Mouse (Mus musculus) bone marrow macrophage, adult 2 months (primary cell): ENCODE data around the gene Ddit4.

Experiments
- CTCF ChIP-seq: IDR thresholded peaks from 2 replicates; pipeline ENCODE4 v1.5.1; 2012; ENCODE audit warnings: low read depth, mild to moderate bottlenecking, low read length, moderate library complexity
- POLR2A ChIP-seq: IDR thresholded peaks from 2 replicates; pipeline ENCODE4 v1.6.1; 2012; ENCODE audit warnings: mild to moderate bottlenecking, low read depth, low read length, borderline replicate concordance

- no peak for TF ChIP-seq POLR2A
- TF ChIP-seq CTCF = no peak
Observed at GRCm38 (mm10) chr10:59936058-59936856, 15.4 kb downstream of the Ddit4 start.
